Mouse (Mus musculus) CD8-positive naive resting alpha-beta T cell, adult 2 months (primary cell): ENCODE data around the gene Hinfp.

ENCODE experiments used
- DNase-seq, 2 experiments: peaks; one replicate each; pipeline ENCODE4 v3.0.0; 2022; ENCODE audit warnings: low read depth in 2 of 2, low spot score in 2 of 2

The Hinfp gene

DNA sequence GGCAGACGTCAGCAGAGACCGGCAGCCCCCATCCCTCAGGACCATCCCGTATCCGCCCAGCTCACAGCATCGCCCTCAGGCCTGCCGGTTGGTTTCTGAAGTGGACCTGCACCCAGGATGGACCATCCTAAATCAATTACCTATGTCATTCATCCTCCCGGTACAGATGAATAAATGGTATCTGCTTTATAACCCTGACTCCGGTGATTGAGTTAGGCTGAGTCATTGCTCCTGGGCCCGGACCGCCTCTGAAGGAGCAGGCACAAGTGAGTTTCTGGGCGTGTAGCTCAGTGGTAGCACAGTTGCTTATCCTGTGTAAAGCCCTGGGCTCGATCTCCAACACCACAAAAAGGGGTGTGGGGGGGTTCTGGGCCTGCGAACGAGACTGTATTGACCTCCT, 44.1 kb downstream of the Hinfp start:
- DNase-seq = no peak

DNA sequence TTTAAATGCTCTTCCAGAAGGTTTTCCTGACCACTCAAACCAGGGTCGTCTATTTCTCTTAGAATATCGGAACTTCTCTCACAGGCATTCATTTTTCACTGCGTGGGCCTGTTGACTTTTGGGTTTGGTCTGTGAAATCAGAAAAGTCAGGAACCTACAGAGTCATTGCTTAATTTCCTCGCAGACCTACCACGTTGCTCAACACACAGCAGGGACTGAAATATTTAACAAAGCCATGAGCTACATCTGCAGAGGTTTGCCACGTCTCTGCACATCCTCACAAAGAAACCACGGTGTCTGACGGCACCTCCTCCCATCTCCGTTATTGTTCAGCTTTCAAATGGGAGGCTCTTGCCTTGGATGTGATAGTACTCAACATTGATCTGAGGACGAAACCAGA, 46.5 kb downstream of the Hinfp start:
- no peak for DNase-seq

DNA sequence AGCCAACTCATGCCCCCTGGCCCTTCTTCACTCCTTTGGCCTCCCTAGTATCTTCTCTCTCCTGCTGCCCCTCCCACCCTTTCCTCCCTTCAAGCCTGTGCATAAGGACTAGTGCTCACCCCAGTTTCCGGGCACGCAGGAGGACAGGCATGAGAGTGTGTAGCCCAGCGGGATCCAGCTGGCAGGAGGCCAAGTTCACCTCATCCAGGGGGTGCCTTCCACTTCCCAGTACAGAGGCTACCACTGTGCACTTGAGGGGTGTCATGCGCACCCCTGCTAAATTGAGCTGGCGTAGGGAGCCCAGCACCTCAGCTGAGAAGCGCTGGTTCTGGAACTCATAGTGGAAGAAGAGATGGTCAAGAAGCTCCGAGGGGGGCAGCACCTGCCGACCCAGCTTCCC, 49.3 kb downstream of the Hinfp start:
- no peak for DNase-seq

DNA sequence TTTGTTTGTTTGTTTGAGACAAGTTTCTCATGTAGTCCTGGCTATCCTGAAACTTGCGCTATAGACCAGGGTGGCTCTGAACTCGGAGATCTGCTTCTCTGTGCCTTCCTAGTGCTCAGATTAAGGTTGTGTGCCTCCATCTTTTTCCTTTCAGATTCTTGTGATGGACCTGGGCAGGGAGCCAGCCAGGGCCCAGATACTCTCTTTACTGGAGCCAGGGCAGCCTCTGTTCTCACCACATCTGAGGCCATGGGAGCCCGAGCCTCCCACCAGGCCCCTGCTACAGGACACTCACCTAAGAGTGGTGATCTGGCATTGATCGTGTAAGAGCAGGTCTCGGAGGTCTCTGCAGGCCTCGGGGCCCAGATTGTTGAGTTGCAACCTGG, 50.3 kb downstream of the Hinfp start:
- no peak for DNase-seq

DNA sequence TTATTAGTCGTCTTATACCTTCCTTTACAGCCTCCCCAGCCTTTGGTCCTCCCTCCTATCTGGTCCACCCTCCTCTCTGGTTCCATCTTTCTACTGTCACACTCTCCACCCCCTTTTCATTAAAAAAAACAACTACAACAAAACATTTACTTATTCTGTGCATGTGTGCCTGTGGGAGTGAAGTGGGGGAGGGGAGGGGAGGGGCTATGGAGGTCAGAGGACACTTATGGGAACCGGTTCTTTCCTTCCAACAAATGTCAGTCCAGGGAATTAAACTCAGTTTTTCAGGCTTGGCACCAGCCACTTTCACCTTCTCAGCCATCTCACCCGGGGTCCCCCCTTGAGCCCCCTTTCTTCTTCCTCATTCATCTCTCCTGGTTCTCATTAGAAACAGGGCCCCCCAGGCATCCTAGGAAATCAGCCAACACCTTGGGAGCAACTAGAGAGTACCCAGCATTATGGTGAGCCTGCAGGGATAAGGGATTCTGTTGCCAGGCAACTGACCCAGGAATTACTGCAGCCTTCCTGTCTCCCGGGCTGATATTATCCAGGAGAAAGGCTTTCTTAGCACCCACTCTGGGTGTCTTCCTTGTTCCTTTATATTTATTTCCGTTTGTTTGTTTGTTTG, 50.8 kb downstream of the Hinfp start:
- DNase-seq = no peak

DNA sequence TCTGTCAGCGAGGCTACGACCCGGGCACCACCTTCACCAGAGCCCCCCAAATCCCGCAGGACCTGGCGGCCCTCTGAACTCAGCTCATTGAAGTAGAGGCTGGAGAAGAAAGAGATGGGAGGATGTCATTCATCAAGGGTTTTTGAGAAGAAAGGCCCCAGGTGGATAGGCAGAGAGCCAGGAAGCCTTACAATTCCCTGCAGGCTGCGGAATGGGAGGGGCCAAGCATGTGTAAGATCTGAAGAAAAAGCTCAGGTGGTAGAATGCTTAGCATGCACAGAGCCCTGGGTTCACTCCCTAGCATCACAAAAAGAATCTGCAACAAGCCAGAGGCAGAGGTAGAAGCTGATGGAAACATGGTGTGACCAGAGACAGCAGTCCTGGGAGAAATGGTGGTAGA, 52.0 kb downstream of the Hinfp start:
- no peak for DNase-seq

DNA sequence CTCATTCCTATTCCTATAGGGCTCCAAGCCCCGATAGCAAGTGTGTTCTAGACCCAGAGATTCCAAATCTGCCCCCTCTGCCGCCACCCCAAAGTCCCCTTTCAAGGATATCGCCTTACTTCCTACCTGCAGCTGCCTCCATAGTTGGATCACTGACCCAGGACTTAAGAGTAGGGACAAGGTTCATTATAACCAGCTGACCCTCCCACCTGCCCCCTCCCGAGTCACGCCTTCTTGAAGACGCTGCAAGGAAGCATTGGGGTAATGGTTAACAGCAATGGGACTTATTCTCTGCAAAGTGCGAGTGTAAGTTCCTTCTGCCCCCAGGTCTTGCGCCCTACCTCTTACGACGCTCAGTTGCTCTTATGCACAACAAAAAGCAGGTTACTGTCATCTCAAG, 54.2 kb downstream of the Hinfp start, which contains the start of gene Pdzd3:
Gene Pdzd3 (minus strand): TSS at position 158 of the 400 bp plus-strand sequence.
- DNase-seq = no peak

DNA sequence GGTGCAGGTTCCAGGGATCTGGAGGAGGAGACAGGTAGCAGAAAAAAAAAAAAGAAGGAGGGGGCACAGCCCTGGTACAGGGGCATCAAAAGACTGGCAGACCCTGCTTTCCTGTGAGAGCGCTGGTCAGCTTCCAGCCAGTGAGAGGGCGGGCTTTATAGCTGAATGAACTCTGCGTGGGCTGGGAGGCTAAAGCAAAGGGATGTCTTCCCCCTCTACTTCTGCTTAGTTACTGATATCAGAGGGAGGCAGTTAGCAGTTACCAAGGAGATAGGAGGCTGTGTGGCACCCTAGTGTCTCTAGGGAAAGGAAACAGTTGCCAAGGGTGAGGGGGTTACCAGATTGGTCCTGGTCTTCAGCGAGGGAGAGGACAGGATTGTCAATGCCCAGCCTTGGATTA, 55.0 kb downstream of the Hinfp start:
- DNase-seq = no peak

DNA sequence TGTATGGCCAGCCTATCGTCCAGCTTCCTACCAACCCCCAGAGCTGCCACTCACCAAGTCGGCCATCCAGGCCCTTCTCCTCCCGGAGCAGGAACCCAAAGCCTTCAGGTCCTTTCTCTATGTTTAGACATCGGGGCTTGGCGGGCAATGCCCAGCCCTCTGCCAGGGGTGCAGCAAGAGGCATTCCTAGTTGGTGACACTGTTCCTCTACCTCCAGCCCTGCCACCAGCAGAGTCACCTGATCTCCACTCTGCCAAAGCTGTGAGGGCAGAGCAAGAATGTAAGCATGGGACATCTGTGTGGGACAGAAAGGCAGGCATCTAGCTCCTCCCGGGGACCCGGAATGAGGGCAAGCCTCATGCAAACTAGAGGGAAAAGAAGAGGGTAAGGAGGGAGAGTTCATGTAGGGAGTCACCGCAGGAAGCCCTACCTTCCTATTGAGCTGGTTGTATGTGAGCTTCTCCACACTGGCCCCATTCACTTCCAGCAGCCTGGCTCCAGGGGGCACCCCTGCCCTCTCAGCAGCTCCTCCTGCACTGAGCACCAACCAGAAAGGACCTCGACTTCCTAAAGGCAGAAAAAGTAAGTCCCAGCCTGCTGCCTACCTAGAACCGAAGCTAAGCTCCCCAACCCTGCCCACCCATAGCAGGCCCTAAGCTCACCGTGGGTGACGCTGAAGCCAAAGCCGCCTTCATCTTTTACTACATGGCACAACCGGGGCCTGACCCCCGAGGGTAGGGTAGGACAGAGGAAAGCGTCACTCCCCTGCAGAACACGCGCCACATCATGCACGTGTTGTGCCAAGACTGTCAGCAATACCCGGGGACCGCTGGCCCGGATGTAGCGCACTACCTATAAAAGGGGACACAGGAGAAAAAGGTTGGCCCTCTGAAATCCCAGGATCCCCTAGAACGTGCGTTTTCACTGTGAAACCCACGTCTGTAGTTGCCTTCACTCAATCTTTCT, 56.0 kb downstream of the Hinfp start:
- DNase-seq = no peak

DNA sequence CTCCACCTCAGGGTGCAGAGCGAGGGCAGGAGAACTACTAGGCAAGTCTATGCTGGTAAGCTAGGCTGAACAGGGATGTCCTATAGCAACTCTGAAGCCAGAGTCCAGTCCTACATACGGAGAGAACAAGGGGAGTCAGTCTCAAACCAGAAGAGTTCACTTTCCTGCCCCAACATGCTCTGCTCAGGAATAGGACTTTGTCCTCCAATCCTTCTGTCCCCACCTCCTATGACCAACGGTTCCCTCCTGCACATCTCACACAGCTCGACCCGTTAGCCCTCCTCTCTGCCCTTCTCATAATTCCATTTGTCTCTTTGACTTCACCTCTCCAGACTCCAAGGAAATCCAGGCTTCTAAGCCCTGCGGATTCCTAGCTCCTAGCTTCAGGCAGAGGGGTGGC, 57.6 kb downstream of the Hinfp start:
- DNase-seq = no peak

DNA sequence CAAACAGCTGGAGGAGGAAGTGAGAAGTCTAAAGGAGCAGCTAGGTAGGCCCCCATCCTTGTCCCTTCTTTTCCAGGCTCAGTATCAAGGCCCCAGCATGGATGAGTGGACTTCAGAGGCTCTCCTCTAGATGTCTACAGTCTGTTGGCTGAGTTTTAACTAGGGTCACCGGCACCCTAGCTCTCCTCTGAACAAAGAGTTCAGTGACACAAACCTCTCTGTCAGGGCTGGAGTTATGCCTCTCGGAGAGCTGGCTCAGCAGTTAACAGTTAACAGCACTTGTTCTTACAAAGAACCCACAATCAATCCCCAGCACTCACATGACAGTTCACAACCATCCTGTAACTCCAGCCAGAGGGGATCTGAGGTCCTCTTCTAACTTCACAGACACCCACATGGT, 61.9 kb downstream of the Hinfp start:
- no peak for DNase-seq
